Mouse (Mus musculus): ENCODE measurements around the gene Scp2d1. TPM values are rescaled to one million over a fixed set of nuclear protein-coding genes. Genes with fewer than 3 reads are reported as not detected.
"Not testable (repeated sequence)": the region's sequence is repeated elsewhere in the genome, so short reads cannot be mapped to it uniquely, and the experiment has no call there.

The Scp2d1 gene
- not detected in 2 replicates for polyA plus RNA-seq (2015; fragmentation: Nextera tagmentation; extraction: Ambion mirVana)

DNA sequence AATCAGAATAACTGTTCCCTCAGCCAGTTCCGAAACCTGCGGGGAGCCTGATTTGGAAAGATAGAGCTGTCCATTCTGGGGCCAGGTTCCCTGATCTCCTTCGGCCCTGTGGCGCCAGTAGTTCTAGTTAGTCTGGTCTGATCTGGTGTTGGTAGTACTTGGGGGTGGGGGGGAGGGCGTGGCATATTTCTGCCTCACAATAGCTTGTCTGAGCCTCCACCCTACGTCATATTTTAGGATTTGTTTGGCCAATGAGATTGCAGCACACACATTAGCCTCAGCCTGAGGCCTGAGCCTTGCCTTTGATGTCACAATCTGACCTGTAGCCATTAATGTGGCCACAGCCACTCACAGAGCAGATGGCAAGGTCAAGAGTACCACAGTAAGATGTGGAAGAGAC lies at the start of gene Scp2d1:
Gene Scp2d1, plus strand, starts transcription at position 301 of the 400 bp plus-strand sequence.
- not testable (repeated sequence) for H3K27me3 ChIP-seq (ENCODE audit: control insufficient read depth, insufficient read depth, low read length); ATAC-seq (replicated peaks; ENCODE audit: extremely low read depth, insufficient read depth, low FRiP score); H3K9ac ChIP-seq (ENCODE audit: low read length); H3K9me3 ChIP-seq (replicated peaks; ENCODE audit: control insufficient read depth, low read length); H3K4me2 ChIP-seq (ENCODE audit: low read depth, low read length); H3K36me3 ChIP-seq (ENCODE audit: control insufficient read depth, insufficient read depth); H3K27ac ChIP-seq (ENCODE audit: low read length); H3K4me3 ChIP-seq (ENCODE audit: low read length); H3K4me1 ChIP-seq (ENCODE audit: control insufficient read depth, insufficient read depth, low read length)
- WGBS = 83% methylated on average over 6 of the region's 6 CpGs

DNA sequence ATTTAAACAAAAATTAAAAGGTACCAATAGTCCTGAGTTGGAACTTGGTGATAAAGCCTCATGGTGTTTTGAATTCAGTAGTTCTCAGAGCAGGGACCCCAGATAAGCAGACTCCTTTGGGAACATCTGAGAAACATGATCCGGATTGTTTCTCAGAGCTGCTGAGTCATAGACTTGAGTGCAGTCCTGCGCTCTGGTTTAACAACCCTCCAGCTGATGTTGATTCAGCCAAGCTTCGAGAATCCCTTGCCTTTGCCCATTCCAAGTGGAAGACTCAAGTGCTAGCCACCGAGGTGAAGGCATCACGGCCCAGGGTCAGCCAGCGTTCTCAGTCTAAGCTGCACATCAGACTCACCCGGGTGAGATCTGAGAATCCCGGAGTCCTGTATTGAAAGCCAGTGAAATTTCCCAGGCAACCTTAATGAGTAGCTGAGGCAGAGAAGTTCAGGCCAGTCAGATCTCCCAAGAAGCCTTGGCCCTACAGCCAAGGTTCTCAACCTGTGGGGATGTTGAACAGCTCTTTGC lies 48.8 kb upstream of the Scp2d1 start:
- no peak overlapping the region for H3K9ac ChIP-seq (ENCODE audit: low read length)
- no peaks in the 10 kb centered on the region for H3K9me3 ChIP-seq (replicated peaks; ENCODE audit: control insufficient read depth, low read length)
- H3K27ac ChIP-seq (ENCODE audit: low read length) = no peak overlapping the region
- H3K4me1 ChIP-seq (ENCODE audit: control insufficient read depth, insufficient read depth, low read length) = no peaks in the 10 kb centered on the region
- no peaks in the 10 kb centered on the region for H3K36me3 ChIP-seq (ENCODE audit: control insufficient read depth, insufficient read depth)
- WGBS = 49% methylated on average over 8 of the region's 8 CpGs
- ATAC-seq (replicated peaks; ENCODE audit: extremely low read depth, insufficient read depth, low FRiP score) = no peak
- no peak overlapping the region for H3K4me2 ChIP-seq (ENCODE audit: low read depth, low read length)
- H3K4me3 ChIP-seq (ENCODE audit: low read length) = no peak overlapping the region
- no peaks in the 10 kb centered on the region for H3K27me3 ChIP-seq (ENCODE audit: control insufficient read depth, insufficient read depth, low read length)

GRCm38 (mm10) chr2:144775626-144776025 lies 47.8 kb upstream of the Scp2d1 start:
- no peak for ATAC-seq (replicated peaks; ENCODE audit: extremely low read depth, insufficient read depth, low FRiP score)
- no peak overlapping the region for H3K4me3 ChIP-seq (ENCODE audit: low read length)
- no peak overlapping the region for H3K4me2 ChIP-seq (ENCODE audit: low read depth, low read length)
- no peaks in the 10 kb centered on the region for H3K9me3 ChIP-seq (replicated peaks; ENCODE audit: control insufficient read depth, low read length)
- no peaks in the 10 kb centered on the region for H3K27me3 ChIP-seq (ENCODE audit: control insufficient read depth, insufficient read depth, low read length)
- no peaks in the 10 kb centered on the region for H3K36me3 ChIP-seq (ENCODE audit: control insufficient read depth, insufficient read depth)
- no peak overlapping the region for H3K27ac ChIP-seq (ENCODE audit: low read length)
- H3K4me1 ChIP-seq (ENCODE audit: control insufficient read depth, insufficient read depth, low read length) = no peaks in the 10 kb centered on the region
- no peak overlapping the region for H3K9ac ChIP-seq (ENCODE audit: low read length)
- 95% methylated on average over 4 of the region's 4 CpGs for WGBS

GRCm38 (mm10) chr2:144779263-144779662 lies 44.2 kb upstream of the Scp2d1 start:
- Histone ChIP-seq H3K9me3 (replicated peaks; ENCODE audit: control insufficient read depth, low read length) (no peaks in the 10 kb centered on the region), H3K36me3 (ENCODE audit: control insufficient read depth, insufficient read depth) (no peaks in the 10 kb centered on the region), H3K4me2 (ENCODE audit: low read depth, low read length) (no peak overlapping the region), H3K27ac (ENCODE audit: low read length) (no peak overlapping the region), H3K4me1 (ENCODE audit: control insufficient read depth, insufficient read depth, low read length) (no peaks in the 10 kb centered on the region), H3K9ac (ENCODE audit: low read length) (no peak overlapping the region), H3K4me3 (ENCODE audit: low read length) (no peak overlapping the region), H3K27me3 (ENCODE audit: control insufficient read depth, insufficient read depth, low read length) (no peaks in the 10 kb centered on the region)
- WGBS = 85% methylated on average over 7 of the region's 7 CpGs
- no peak for ATAC-seq (replicated peaks; ENCODE audit: extremely low read depth, insufficient read depth, low FRiP score)

GRCm38 (mm10) chr2:144780731-144781130 lies 42.7 kb upstream of the Scp2d1 start:
- Histone ChIP-seq H3K27ac (ENCODE audit: low read length) (no peak overlapping the region), H3K4me2 (ENCODE audit: low read depth, low read length) (no peak overlapping the region), H3K27me3 (ENCODE audit: control insufficient read depth, insufficient read depth, low read length) (no peaks in the 10 kb centered on the region), H3K4me1 (ENCODE audit: control insufficient read depth, insufficient read depth, low read length) (no peaks in the 10 kb centered on the region), H3K4me3 (ENCODE audit: low read length) (no peak overlapping the region), H3K36me3 (ENCODE audit: control insufficient read depth, insufficient read depth) (no peaks in the 10 kb centered on the region), H3K9ac (ENCODE audit: low read length) (no peak overlapping the region), H3K9me3 (replicated peaks; ENCODE audit: control insufficient read depth, low read length) (no peaks in the 10 kb centered on the region)
- no peak for ATAC-seq (replicated peaks; ENCODE audit: extremely low read depth, insufficient read depth, low FRiP score)
- WGBS = 16% methylated on average over 5 of the region's 5 CpGs

GRCm38 (mm10) chr2:144781871-144782270 lies 41.6 kb upstream of the Scp2d1 start:
- Histone ChIP-seq H3K27ac (ENCODE audit: low read length) (no peak overlapping the region), H3K4me1 (ENCODE audit: control insufficient read depth, insufficient read depth, low read length) (no peaks in the 10 kb centered on the region), H3K36me3 (ENCODE audit: control insufficient read depth, insufficient read depth) (no peaks in the 10 kb centered on the region), H3K27me3 (ENCODE audit: control insufficient read depth, insufficient read depth, low read length) (no peaks in the 10 kb centered on the region), H3K9me3 (replicated peaks; ENCODE audit: control insufficient read depth, low read length) (no peaks in the 10 kb centered on the region), H3K9ac (ENCODE audit: low read length) (no peak overlapping the region), H3K4me2 (ENCODE audit: low read depth, low read length) (no peak overlapping the region), H3K4me3 (ENCODE audit: low read length) (no peak overlapping the region)
- WGBS = 50% methylated on average over 3 of the region's 3 CpGs
- no peak for ATAC-seq (replicated peaks; ENCODE audit: extremely low read depth, insufficient read depth, low FRiP score)

DNA sequence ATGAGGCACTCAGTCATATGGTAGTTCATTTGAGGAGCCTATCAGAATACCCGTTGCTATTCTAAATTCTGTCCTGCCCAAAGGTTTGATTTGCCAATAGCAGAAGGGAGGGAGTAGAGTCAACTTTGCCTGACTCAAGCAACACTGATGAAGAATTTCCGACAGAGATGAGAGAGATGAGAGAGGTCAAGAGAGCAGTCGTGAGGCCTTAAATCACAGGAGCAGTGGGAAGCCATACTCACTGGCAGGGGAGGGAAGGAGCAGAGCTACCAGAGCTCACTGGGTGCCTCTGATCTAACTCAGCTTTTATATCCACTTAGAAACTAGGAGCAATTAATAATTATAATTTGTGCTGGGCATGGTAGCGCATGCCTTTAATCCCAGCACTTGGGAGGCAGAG lies 41.0 kb upstream of the Scp2d1 start:
- Histone ChIP-seq H3K4me1 (ENCODE audit: control insufficient read depth, insufficient read depth, low read length) (no peaks in the 10 kb centered on the region), H3K4me2 (ENCODE audit: low read depth, low read length) (no peak overlapping the region), H3K27ac (ENCODE audit: low read length) (no peak overlapping the region), H3K9ac (ENCODE audit: low read length) (no peak overlapping the region), H3K36me3 (ENCODE audit: control insufficient read depth, insufficient read depth) (no peaks in the 10 kb centered on the region), H3K4me3 (ENCODE audit: low read length) (no peak overlapping the region), H3K9me3 (replicated peaks; ENCODE audit: control insufficient read depth, low read length) (no peaks in the 10 kb centered on the region), H3K27me3 (ENCODE audit: control insufficient read depth, insufficient read depth, low read length) (no peaks in the 10 kb centered on the region)
- WGBS = 57% methylated on average over 4 of the region's 4 CpGs
- ATAC-seq (replicated peaks; ENCODE audit: extremely low read depth, insufficient read depth, low FRiP score) = no peak

DNA sequence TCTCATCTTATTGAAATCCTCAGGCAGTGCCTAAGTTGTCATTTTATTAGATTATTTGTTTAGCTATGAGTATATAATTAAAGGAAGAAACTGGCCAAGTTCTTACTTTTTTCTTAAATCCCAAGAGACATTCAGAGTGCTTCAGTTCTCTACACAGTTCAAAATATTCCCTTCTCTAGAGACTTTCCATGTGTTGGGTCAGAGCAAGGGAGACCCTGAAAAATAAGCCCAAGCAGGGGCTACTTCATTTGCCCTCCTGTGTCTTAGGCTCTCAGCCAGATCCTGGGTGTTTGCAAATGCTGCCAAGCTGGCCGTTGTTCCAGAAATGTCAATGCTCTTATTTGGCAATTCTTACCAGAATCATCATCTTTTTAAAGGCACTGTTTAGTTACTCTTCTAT lies 40.3 kb upstream of the Scp2d1 start:
- Histone ChIP-seq H3K9ac (ENCODE audit: low read length) (no peak overlapping the region), H3K4me1 (ENCODE audit: control insufficient read depth, insufficient read depth, low read length) (no peaks in the 10 kb centered on the region), H3K4me2 (ENCODE audit: low read depth, low read length) (no peak overlapping the region), H3K36me3 (ENCODE audit: control insufficient read depth, insufficient read depth) (no peaks in the 10 kb centered on the region), H3K9me3 (replicated peaks; ENCODE audit: control insufficient read depth, low read length) (no peaks in the 10 kb centered on the region), H3K4me3 (ENCODE audit: low read length) (no peak overlapping the region), H3K27ac (ENCODE audit: low read length) (no peak overlapping the region), H3K27me3 (ENCODE audit: control insufficient read depth, insufficient read depth, low read length) (no peaks in the 10 kb centered on the region)
- WGBS = 76% methylated on average over 1 of the region's 1 CpGs
- no peak for ATAC-seq (replicated peaks; ENCODE audit: extremely low read depth, insufficient read depth, low FRiP score)

GRCm38 (mm10) chr2:144783831-144784230 lies 39.6 kb upstream of the Scp2d1 start:
- no peaks in the 10 kb centered on the region for H3K36me3 ChIP-seq (ENCODE audit: control insufficient read depth, insufficient read depth)
- no peak overlapping the region for H3K9ac ChIP-seq (ENCODE audit: low read length)
- ATAC-seq (replicated peaks; ENCODE audit: extremely low read depth, insufficient read depth, low FRiP score) = no peak
- H3K27ac ChIP-seq (ENCODE audit: low read length) = no peak overlapping the region
- H3K4me1 ChIP-seq (ENCODE audit: control insufficient read depth, insufficient read depth, low read length) = no peaks in the 10 kb centered on the region
- H3K9me3 ChIP-seq (replicated peaks; ENCODE audit: control insufficient read depth, low read length) = no peaks in the 10 kb centered on the region
- 86% methylated on average over 6 of the region's 6 CpGs for WGBS
- no peak overlapping the region for H3K4me3 ChIP-seq (ENCODE audit: low read length)
- no peak overlapping the region for H3K4me2 ChIP-seq (ENCODE audit: low read depth, low read length)
- no peaks in the 10 kb centered on the region for H3K27me3 ChIP-seq (ENCODE audit: control insufficient read depth, insufficient read depth, low read length)

All from heart, embryonic 16.5 days (tissue).